Mouse (Mus musculus): ENCODE results near the gene Parp1.

The Parp1 gene

GRCm38 (mm10) chr1:180568761-180569452 is at the start of gene Parp1:
Gene Parp1, plus strand, starts transcription at chr1:180568924.
- peak; percentile 94 to 95 for DNase-seq (ENCODE audit: low spot score in 2 of 2)

- DNase-seq (ENCODE audit: low spot score in 2 of 2) = no peak
These were observed 49.2 kb upstream of the Parp1 start for GRCm38 (mm10) chr1:180519520-180519919.

DNA sequence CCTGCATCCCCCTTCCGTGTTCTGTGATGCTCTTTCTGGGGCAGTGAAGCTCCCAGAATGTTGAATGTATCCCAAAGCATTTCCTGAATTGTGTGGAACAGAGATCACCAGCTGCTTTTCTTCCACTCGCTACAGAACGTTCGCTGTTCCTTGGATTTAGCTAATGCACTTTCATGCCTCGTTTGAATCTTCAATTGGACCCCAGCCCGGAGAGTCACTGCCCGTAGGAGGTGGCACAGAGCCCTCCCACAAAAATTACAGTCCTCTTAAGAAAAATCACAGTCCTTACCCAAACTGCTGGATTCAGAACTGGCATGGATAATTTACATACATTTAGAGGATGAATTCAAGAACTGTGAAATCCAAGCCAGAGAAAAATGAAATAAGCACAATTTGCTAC is 48.5 kb upstream of the Parp1 start:
- no peak for DNase-seq (ENCODE audit: low spot score in 2 of 2)

- DNase-seq (ENCODE audit: low spot score in 2 of 2) = no peak
These were observed 45.4 kb upstream of the Parp1 start for GRCm38 (mm10) chr1:180523320-180523719.

DNA sequence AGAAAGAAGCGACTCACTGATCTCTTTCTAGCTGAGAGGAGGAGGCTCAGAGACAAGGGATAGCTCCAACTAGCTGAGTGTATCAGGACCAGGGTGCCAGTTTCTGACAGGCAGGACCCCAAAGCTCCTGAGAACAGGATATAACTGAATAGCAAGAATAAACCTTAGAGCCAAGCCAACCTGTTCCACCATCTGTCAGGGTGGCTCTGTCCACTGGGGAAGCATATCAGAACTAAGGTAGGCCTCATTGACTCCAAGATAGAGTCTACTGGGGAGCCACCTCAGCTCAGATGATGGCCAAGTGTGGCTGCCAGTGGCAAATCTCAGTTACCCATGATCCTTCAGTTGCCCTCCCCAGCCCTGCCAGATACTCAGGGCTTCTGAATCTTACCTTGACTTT is 43.4 kb upstream of the Parp1 start:
- no peak for DNase-seq (ENCODE audit: low spot score in 2 of 2)

GRCm38 (mm10) chr1:180529847-180530246 is 38.9 kb upstream of the Parp1 start:
- no peak for DNase-seq (ENCODE audit: low spot score in 2 of 2)

- DNase-seq (ENCODE audit: low spot score in 2 of 2) = no peak
These were observed 38.1 kb upstream of the Parp1 start for GRCm38 (mm10) chr1:180530457-180531263.

DNA sequence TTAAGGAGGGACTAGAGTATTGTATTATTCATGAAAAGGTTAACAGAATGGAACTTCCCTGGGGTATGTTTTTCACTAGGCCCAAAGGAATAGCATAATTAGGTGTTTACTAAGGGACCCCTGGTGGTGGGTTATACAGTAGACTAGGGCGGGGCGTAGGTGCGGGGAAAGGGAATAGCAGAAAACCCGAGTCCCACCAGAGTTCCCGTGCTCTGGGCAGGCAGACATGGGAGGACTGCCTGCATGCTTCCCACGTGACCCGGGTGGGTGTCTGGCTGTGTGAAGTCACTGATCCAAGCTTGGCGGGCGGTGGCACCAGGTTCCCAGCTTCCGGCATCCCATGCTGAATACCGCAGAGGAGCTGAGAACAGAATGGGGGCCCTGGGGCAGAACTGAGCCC is 36.1 kb upstream of the Parp1 start:
- DNase-seq (ENCODE audit: low spot score in 2 of 2) = no peak

GRCm38 (mm10) chr1:180536719-180537118 is 32.0 kb upstream of the Parp1 start:
- no peak for DNase-seq (ENCODE audit: low spot score in 2 of 2)

DNA sequence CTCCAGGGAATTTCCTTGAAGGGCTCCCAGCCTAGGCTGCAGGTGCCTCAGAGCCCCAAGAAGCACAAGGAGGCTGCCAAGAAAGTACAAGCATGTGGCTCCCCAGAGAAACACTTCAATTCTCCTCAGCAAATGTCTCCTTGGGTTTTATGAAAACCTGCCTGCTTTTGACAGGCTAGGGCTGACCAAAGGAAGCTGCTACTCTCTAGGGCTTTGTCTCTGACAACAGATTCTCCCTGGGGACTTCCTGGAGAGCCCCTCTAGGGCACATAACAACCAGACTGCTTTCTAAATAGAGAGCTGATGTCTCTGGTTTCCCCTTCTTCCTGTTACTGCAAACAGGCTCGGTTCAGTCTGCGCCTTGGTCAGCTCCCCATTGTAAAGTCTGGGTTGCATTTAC is 27.5 kb upstream of the Parp1 start:
- DNase-seq (ENCODE audit: low spot score in 2 of 2) = peak in 1 of 2 experiments; percentile 60

DNA sequence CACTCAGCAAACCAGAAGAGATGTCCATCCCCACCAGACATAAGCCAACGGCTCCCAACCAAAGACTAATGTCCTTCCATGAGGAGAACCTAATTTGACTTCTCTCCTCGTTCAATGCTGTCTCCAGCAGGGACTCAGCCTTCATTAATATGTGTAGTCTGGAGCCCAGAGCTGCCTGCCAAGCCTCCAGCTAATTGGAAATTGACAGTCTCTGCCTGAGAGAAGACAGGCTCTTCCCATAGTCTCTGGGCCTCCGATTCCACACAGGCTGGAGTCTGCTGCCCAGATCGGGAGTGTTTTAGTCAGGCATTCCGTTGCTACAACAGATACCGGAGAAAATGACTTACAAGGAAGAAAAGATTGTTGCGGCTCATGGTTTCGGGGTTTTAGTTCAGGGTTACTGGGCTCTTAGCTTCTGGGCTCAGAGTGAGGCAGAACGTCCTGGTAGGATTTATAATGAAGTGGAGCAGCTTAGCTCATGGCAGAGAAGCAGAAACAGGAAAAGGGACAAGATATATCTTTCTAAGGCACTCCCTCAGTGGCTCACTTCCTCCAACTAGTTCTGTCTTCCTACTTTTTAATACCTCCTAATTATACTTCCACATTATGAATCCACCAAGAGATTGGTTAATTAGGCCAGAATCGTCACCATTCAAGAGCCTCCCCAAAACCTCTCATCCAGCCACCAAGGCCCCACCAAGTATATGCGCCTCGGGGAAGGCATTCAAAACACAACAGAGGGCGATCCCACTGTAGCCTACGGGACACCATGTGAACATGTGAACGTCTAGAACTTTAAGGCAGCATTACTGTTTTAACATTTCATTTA is 26.6 kb upstream of the Parp1 start:
- DNase-seq (ENCODE audit: low spot score in 2 of 2) = no peak

GRCm38 (mm10) chr1:180542712-180543371 is 25.9 kb upstream of the Parp1 start:
- no peak for DNase-seq (ENCODE audit: low spot score in 2 of 2)

GRCm38 (mm10) chr1:180545918-180546545 is 22.7 kb upstream of the Parp1 start:
- no peak for DNase-seq (ENCODE audit: low spot score in 2 of 2)

GRCm38 (mm10) chr1:180546798-180547750 is 21.6 kb upstream of the Parp1 start:
- DNase-seq (ENCODE audit: low spot score in 2 of 2) = no peak

DNA sequence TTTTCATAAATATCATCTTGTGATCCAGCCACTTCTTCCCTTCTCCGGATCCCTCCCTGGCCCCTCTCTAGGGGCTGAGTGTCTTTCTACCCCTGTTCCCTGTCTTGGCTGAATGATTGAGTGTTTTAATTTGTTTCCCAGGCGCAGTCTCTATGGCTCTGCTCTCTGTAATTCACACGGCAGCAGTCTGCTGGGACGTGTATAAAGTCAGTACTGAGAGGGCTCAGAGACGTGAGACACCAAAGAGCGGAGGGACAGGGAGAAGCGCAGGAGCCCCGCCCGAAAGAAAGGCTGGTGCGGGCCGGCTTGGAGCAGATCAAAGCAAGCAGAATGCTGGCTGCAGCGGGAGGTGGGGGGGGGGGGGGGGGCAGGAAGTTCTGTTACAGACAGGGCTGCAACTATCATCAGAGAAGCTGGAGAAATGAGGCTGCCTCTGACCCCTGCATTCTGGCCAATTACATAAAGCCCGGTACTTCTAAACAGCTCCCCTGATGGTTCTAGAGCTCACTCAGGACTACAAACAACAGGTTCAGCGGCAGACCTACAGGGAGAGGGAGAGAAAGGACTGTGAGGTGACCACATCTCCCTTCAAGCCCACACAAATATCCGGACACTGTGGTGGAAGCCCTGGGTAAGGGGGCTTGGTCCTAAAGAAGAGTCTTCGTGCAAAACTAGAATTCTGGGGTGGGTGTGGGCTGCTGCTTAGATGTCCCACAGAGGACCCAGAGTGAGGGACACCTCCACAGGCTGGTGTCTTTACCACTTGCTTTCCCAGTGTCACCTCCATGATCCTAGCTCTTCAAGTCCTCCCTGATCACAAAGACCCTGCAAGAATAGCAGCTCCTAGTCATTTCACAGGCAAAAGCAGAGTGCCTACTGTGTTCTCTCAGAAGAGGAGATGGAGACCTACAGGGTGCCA is 20.7 kb upstream of the Parp1 start:
- peak in 1 of 2 experiments; percentile 55 for DNase-seq (ENCODE audit: low spot score in 2 of 2)

DNA sequence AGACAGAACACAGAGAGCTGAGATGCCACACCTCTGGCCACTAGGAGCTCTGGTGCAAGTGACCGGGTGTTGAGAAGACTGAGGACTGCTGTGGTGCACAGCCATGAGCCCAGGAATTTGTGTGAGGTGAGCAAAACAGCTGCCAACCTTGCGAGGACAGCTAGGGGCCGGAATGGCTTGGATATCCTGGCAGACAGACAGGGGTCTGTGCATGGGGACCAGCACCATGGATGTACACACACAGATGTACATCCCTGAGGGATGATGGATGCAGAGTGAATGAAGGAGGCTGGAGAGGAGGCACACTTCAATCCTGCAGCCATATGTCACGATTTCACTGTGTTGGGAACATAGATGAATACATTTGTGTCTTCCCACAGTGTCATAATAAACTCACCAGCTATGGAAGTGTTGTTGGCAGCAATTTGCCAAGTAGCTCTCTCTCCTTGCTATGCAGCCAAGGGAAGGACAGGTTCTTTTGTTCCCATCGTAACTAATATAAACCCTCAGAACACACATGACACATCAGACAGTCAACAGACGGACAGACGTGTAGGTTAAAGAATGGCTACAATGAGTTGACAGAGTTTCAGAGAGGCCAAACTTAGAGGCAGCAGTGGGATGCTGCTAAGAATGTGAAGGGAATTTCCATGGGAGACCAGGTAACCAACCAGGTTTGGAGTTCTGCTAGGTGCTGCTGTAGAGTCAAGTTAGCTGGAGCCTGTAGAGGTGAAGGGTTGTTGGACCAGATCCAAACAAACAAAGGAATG is 19.0 kb upstream of the Parp1 start:
- DNase-seq (ENCODE audit: low spot score in 2 of 2) = no peak

- DNase-seq (ENCODE audit: low spot score in 2 of 2) = no peak
These were observed 18.0 kb upstream of the Parp1 start for GRCm38 (mm10) chr1:180550770-180551169.

DNA sequence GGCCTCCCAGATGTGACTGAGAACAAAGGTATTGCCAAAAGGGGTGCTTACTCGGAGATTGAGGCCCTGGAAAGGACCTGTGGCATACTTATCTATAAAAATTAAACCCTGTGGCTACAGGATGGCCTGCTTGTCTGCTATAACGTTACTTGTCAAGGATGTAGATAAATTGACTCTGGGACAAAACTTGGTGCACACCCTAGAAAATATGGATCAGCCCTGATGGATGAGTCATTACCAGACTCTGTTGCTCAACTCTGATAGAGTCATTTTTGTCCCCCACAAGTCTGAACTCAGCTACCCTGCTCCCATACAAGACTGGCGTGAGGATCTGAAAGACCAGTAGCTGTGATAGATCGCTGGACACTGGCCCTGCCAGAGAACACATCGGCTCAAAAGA is 11.8 kb upstream of the Parp1 start:
- no peak for DNase-seq (ENCODE audit: low spot score in 2 of 2)

Measured in spleen, postnatal 10 days (tissue).